Mouse (Mus musculus) ovary, adult 18-20 months (tissue): ENCODE results near the gene Phf8.
"Not testable (repeated sequence)": the region's sequence is repeated elsewhere in the genome, so short reads cannot be mapped to it uniquely, and the experiment has no call there.

Experiments used
- DNase-seq: peaks from one replicate; pipeline ENCODE4 v3.0.0; 2022; ENCODE audit warnings: low spot score, mixed read lengths

The Phf8 gene

DNA sequence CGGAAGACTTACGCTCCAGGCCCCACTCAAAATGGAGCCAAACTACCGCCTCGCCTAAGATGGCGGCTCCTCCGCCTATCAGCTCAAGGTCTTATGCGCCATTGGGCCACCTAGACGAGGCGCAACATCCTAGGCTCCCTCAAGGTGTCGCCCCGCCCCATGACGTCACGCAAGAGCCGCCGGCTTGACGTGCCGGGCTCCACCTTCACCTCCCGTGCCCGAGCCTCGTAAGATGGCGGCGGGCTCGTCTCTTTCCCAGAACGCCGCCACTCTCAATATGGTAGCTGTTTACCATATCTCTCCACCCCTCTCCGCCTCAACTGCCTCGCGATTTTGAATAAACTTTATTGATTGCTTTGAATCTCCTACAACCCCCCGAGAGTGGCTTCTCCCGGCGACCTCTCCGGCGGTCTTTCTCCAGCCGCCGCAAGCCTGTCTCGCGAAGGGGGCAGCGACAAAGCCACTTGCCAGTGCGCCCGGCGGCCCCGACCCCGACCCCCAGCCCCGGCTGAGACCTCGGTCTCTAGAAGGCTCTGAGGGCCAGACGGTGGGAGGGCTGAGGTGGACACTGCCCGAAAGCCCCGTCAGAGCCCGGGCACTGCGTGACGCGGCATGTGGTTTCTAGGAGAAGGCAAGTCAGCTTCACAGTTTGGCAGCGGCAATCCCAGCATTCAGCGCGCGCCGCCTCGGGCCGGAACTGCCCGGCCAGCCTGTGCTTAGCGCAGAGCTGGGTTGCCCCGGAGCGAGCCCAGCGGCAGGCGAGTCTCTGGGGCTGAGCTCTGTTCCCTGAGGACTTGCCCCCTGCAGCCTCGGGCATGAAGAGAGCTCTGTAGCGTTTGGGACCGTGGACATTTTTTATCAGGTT, at the start of gene Phf8:
Phf8 (plus strand) TSS at position 215 of the 865 bp plus-strand sequence.
- DNase-seq: peak; percentile 93

DNA sequence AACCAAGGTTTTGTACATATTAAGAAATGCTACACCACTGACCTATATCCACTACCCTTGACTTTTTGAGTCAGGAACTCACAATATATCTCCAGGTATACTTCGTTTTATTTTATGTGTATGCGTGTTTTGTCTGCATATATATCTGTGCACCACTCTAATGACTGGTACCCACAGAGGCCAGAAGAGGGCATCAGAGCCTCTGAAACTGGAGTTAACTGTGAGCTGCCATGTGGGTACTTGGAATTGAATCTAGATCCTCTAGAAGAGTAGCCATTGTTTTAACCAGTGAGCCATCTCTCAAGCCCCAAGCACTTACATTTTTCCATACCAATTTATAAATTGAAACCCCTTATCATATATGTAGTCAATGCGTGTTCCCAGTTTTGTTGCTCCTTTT, 32.3 kb upstream of the Phf8 start:
- no peak for DNase-seq

DNA sequence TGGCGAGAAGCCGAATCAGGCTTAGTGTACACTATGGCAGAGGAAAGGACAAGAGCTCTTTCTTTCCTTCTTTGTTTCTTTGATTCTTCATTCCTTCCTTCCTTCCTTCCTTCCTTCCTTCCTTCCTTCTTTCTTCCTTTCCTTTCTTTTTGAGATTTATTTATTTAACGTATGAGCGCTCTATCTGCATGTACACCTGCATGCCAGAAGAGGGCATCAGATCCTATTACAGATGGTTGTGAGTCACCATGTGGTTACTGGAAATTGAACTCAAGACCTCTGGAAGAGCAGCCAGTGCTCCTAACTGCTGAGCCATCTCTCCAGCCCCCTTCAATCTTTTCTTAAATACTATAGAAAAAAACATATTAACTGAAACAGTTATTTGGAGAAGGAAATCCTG, 27.2 kb upstream of the Phf8 start:
- not testable (repeated sequence) for DNase-seq

DNA sequence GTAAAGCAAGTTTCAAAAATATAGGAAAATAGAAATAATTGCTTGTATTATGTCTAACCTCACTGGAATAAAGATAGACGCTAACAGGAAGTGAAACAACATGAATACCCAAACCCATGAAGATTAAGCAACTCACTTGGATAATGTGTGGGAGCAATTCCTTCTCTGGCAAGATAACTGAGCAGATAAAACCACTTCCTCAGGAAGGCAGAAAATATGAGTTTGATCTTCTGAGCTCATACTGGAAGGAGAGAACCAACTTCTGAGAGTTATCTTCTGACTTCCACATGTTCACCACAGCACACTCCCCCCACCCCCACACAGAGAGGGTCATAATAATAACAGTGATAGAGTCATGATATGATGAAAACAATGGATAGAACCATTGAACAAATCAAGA, 23.9 kb upstream of the Phf8 start:
- DNase-seq: no peak

DNA sequence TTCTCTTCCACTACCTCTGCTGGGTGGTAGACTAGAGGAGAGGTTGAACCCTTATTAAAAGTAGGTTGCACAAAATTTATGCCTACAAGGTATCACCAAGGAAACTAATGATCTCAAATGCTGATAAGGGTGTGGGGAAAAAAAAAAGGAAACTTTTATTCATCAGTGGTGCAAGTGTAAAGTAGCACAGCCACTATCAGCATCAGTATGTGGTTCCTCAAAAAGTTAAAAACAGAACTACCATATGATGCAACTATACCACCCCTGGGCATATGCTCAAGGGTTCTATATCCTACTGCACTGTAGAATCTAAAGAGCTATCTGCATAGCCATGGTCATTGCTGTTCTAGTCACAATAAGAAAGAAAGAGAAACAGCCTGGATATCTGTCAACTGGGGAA, 11.9 kb upstream of the Phf8 start:
- DNase-seq: no peak

DNA sequence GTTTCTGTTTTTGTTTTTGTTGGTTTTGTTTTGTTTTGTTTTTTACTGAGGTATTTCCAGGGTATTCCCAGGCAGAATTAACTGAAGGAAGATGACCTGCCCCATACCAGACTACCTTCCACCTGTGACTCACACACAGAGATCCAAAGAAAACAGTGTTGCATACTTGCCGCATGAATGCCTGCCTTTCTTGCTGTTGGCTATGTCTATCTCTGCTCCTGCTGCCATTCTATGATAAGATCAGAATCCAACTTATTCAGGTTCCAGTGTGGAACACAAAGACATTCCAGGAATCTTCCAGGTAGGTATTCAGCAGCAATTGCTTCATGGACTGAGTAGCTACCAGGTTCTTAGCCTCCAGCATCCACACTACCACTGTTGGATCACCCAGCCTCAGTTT, 10.6 kb upstream of the Phf8 start:
- no peak for DNase-seq

DNA sequence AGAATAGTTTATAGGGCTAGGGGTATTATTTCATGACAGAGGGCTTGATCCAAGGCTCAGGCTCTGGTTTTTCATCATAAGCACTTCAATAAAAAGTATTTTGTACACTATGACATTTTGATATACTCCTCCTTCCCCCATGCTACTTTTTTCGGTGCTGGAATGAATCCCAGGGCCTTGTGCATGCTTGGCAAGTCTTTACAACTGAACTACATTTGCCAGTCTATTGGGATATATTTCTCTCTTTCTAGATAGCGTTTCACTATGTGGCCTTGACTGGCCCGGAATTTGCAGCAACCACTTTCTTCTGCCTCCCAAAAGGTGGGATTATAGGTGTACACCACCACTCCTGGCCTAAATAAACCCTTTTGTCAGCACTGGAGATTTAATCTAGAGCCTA, 7.4 kb upstream of the Phf8 start:
- no peak for DNase-seq

DNA sequence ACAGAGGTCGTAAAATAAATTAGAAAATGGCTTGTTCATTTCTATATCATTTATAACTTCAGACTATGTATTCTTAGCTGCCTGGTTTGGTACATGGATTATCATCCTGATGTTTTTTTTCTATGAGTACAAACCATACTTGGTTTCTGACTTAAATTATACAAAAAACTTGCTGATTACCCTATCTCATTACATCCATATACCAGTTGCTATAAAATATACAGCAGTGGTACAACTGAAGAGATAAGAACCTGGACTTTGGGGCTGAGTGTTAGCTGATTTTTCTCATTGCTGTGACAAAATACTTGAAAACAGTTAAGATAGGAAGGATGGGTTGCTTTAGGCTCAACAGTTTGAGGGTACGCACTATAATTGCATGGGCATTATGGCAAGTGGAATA, 6.8 kb upstream of the Phf8 start:
- DNase-seq: no peak

DNA sequence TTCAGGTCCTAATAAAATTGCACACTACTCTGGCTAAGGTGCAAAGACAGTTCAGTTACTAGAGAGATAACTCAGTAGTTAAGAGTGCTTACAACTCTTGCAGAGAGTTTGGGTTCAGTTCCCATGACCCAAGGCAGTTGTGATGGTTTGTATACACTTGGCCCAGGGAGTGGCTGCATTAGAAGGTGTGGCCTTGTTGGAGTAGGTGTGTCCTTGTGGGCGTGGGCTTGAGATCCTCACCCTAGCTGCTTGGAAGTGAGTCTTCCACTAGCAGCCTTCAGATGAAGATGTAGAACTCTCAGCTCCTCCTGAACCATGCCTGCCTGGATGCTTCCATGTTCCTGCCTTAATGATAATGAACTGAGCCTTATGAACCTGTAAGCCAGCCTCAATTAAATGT, 2.3 kb upstream of the Phf8 start:
- DNase-seq: no peak

DNA sequence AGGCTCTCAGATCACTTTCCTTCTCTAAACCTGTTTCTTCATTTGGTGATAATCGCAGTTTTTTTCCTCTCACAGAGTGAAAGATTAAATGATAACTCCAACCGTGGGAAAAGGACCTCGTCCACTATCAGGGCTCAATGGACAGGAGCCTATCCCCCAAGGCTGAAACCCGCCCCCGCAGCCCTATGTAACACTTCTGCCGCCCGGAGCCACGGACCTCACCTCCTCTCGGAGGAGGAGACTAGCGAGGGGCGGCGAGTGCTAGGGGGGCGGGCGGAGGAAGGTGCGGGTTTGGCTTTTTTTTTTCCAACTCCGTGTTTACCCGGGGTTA, 380 bp upstream of the Phf8 start:
- DNase-seq: no peak

DNA sequence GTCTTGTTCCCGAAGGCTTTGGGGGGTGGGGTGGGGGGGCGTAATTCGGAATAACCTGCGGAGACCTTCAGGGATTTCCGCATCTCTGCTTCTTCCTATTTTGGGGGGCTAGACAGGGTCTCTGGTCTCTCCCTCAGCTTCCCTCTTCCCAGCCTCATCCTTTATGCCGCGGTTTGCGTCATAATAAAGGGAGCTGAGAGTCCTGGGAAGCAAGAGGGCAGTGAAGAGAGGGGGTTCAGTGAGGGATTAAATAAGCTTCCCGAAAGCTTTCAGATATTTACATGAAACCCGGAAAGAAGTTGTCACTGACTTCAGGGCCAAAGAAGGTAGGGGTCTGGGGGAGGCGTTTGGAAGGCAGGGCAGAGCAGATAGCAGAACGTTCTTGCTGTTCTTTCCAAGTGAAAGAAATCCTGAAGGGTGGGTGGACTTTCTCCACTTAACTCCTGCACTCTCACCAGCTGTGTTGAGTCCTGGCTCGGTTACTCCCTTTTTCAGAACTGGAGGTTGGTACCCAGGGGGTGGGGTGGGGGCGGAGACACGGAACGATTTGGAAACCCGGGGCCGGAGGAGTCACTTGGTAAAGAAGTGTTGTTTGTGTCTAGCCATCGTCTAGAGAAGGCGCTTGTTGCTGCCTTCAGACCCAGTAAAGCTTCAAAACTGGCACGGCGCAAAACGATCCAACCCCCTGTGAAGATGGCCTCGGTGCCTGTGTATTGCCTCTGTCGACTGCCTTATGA, 1.5 kb downstream of the Phf8 start:
- DNase-seq: peak; percentile 16

DNA sequence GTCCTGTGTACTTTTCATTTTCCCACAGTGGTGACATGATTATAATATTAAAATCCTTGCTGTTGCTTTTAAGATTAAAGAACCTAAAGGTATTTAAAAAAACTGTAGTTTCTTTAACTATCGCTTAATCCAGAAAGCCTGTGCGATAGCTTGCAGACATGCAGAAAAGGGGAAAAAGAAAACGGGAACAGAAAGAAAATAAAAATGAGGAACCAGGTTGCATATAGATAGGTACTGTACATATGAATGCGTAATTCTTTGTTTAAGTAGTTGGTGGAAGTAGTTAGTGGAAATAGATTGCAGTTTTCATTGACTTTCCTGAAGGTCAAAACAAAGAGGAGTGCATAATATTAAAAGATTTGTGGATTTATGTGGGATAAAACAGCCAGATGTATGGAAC, 32.9 kb downstream of the Phf8 start:
- DNase-seq: no peak

DNA sequence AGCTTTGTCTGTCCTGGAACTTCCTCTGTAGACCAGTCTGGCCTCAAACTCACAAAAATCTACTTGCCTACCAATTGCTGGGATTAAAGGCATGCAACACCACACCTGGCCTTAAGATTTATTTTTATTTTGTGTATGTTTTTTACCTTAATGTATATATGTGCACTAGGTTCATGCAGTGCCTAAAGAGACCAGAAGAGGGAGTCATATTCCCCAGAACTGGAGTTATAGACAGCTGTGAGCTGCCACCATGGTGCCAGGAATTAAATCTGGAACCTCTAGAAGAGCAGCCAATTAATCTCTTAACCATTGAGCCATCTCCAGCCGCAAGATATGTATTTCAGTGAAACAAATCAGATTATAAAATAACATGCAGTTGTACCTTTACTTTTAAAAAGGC, 54.7 kb downstream of the Phf8 start:
- no peak for DNase-seq

DNA sequence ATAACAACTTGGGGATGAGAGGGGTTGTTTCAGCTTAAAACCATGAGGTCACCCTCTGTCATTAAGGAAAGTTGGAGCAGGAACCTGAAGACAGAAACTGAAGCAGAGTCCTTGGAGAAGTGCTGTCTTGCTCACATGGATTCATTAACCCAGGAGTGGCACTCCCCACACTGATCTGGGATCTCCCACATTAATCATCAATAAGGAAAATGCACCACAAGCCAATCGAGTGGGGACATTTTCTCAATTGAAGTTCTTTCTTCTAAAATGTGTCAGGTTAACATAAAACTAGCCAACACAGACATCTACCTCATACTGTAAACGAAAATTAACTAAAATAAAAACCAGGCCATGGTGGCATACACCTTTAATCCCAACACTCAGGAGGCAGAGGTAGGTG, 122.9 kb downstream of the Phf8 start:
- DNase-seq: no peak

DNA sequence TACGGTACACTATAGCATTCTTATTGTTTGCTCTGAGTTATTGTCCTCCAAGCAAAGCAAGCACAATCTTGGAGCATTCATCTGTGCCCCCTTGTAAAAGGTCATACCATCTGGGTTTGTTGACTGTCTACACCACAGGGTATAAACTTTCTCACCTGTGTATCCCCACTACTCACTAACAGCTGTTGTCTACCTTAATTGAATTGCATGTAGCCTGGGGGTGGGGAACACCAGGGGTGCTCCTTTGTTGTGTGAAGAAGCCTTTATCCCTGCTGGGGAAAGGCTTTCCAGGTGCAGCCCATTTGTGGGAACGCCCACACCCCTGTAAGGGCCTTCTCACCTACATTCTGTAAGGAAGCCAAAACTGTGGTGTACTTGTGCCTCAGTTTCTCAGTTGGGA, 133.3 kb downstream of the Phf8 start:
- no peak for DNase-seq

DNA sequence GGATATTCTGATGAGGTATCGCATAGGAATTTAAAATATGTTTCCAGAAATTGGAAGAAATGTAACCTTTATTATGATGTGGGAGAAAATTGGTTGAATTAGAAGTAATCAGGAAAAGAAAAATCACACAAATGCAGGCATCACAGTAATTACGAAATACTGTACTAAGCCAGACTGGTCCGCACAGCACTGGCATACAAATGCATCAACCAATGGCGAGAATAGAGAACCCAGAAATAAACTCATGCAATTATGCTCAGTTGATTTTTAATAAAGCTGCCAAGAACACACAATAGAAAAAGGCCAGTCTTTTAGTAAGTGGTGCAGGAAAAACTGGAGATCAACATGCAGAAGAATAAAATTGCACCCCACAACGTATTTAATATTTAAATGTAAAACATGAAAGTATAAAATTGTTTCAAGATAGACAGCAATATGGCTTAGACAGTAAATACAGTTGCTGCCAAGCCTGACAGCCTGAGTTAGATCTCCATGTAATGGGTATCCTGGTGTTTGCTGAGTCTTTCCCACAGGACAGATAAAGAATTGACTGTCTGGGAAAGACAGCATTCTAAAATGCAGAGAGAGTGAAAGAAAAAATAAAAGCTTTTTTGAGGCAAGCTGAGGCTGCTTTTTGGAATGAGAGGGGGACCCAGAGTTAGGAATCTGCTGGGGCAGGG, 154.2 kb downstream of the Phf8 start:
- DNase-seq: no peak
